Mouse (Mus musculus): ENCODE results near the gene Hs2st1.

GRCm38 (mm10) chr3:144411051-144411542 lies 158.9 kb downstream of the Hs2st1 start:
- no peak for TF ChIP-seq POLR2A (IDR thresholded peaks at IDR 0.05; ENCODE audit: control insufficient read depth, low read depth, low read length)
- TF ChIP-seq CTCF (IDR thresholded peaks at IDR 0.05; ENCODE audit: control insufficient read depth, insufficient read depth, insufficient replicate concordance, low read depth, low read length) = no peak
